Mouse (Mus musculus) midbrain, embryonic 11.5 days (tissue): ENCODE measurements around the gene Akap13. TPM values are rescaled to one million over a fixed set of nuclear protein-coding genes. Genes with fewer than 3 reads are reported as not detected.
A peak's percentile ranks its signal among the peaks of the same experiment; 100 is the strongest.

ENCODE experiments used
- ATAC-seq: fragments of 200-750 bp; cut with Nextera tagmentation; 2 replicates; pipeline ENCODE4 v1.8.0; 2017; ENCODE audit warnings: moderate TSS enrichment, moderate library complexity; ENCODE audit not compliant: low FRiP score
- DNase-seq: peaks from one replicate; pipeline ENCODE4 v3.0.0; 2015; ENCODE audit warnings: low spot score; ENCODE audit errors: missing footprints
- H3K27ac ChIP-seq: fragments of 300-500 bp; sonication (generic); 2 replicates; pipeline ENCODE4 v1.5.1; 2014; ENCODE audit warnings: low read depth, low read length
- H3K27me3 ChIP-seq: fragments of 300-500 bp; sonication (generic); 2 replicates; pipeline ENCODE4 v1.6.1; 2014; ENCODE audit warnings: mild to moderate bottlenecking, low read length, moderate library complexity, mixed read lengths; ENCODE audit not compliant: control insufficient read depth, insufficient read depth
- H3K36me3 ChIP-seq: fragments of 300-500 bp; sonication (generic); 2 replicates; pipeline ENCODE4 v1.6.1; 2014; ENCODE audit warnings: mild to moderate bottlenecking, low read length, moderate library complexity, mixed read lengths; ENCODE audit not compliant: control insufficient read depth, insufficient read depth
- H3K4me1 ChIP-seq: fragments of 300-500 bp; sonication (generic); 2 replicates; pipeline ENCODE4 v1.6.1; 2014; ENCODE audit warnings: low read length; ENCODE audit not compliant: control insufficient read depth, insufficient read depth
- H3K4me2 ChIP-seq: fragments of 300-500 bp; sonication (generic); 2 replicates; pipeline ENCODE4 v1.6.1; 2014; ENCODE audit warnings: mild to moderate bottlenecking, moderate library complexity
- H3K4me3 ChIP-seq: fragments of 300-500 bp; sonication (generic); 2 replicates; pipeline ENCODE4 v1.5.1; 2014; ENCODE audit warnings: low read depth, low read length
- H3K9ac ChIP-seq: fragments of 300-500 bp; sonication (generic); 2 replicates; pipeline ENCODE4 v1.6.1; 2014; ENCODE audit warnings: low read length
- H3K9me3 ChIP-seq: fragments of 300-500 bp; sonication (generic); 2 replicates; pipeline ENCODE4 v1.6.1; 2016; ENCODE audit warnings: low read length; ENCODE audit not compliant: control insufficient read depth
- WGBS: fragments of 180-500 bp; shearing (Covaris S2); extraction: QIAGEN DNeasy Blood & Tissue Kit; methylation state at CpG from one replicate; pipeline ENCODE4 v1.1.7; 2014; 5-methylcytosine and 5-hydroxymethylcytosine counted together
- polyA plus RNA-seq: library from polyadenylated mRNA; unstranded; fragments of >200 nt; fragmentation: Nextera tagmentation; extraction: Ambion mirVana; gene quantifications from 2 replicates; pipeline ENCODE4 v1.2.1, GENCODE M21; 2014

The Akap13 gene
- polyA plus RNA-seq, 1 experiment from 2014 or later = 24.3 TPM

DNA sequence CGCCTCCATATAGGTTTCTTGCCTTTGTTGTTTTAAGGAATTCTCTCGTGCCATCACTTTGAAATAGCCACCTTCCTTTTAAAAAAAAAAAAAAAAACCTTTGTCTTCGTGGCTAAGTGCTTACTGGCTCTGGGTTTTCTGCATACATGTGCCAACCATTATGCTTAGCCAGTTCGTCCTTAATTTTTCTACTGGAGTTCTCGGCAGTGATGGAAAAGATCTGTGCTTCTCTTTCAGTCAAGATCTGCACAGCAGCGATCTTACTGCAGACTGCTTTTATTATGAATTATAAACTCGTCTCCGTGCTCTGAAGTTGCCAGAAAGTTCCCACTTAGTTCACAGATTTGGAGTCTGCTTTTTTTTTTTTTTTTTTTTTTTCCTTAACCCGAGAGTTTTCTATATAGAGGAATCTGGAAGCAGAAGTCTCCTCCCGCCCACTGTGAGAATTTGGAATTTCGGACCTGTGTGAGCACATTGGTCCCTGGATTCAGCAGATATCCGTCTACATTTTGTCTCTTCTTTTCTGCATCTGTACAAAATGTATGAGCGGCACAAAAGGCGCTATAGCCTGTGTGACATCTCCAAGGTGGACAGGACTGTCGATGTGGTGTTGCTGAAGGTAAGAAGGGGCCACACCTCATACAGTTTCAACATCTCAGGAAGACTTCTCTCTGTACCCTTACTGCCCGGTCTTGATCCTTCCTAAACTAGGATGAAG is 187.7 kb downstream of the Akap13 start:
- Histone ChIP-seq H3K9ac (peak overlapping the region; percentile 47; the same call in 1 of the 2 replicates), H3K4me3 (peak overlapping the region; percentile 25; the same call in 1 of the 2 replicates), H3K4me1 (peaks cover 16% of the 10 kb centered on the region; the same call in 1 of the 2 replicates), H3K4me2 (peak overlapping the region; percentile 48), H3K9me3 (no peaks in the 10 kb centered on the region), H3K27me3 (no peaks in the 10 kb centered on the region), H3K36me3 (no peaks in the 10 kb centered on the region), H3K27ac (no peak overlapping the region)
- DNase-seq (no peak), ATAC-seq (peak; percentile 17; the same call in 1 of the 2 replicates)
- WGBS = 49% methylated on average over 16 of the region's 16 CpGs

DNA sequence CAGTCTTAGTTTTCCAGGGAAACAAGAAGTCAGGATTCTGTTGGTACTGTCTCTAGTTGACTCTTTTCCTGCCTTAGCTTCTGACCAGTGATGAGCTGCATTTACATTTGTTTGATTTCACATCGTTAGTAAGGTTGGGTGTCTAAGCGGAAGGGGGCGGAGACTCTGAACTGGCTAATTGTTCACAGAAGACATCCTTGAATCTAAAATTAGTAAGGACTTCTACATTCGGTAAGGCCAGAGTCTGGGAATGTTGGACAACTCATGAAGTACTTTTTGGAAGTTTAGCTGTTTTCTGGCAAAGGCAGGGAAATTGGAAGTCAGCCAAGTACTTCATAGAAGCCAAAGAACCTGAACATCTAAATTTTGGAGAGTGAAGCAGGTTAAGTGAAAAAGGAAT is 188.7 kb downstream of the Akap13 start:
- DNase-seq = no peak
- WGBS = 65% methylated on average over 4 of the region's 4 CpGs
- Histone ChIP-seq H3K27me3 (no peaks in the 10 kb centered on the region), H3K27ac (no peak overlapping the region), H3K36me3 (no peaks in the 10 kb centered on the region), H3K4me3 (no peak overlapping the region), H3K4me2 (no peak overlapping the region), H3K9ac (no peak overlapping the region), H3K4me1 (peaks cover 16% of the 10 kb centered on the region; the same call in 1 of the 2 replicates), H3K9me3 (no peaks in the 10 kb centered on the region)
- no peak for ATAC-seq

GRCm38 (mm10) chr7:75644585-75644984 is 189.3 kb downstream of the Akap13 start:
- WGBS = 92% methylated on average over 2 of the region's 2 CpGs

GRCm38 (mm10) chr7:75645156-75645933 is 190.0 kb downstream of the Akap13 start:
- Histone ChIP-seq H3K27me3 (no peaks in the 10 kb centered on the region), H3K9me3 (no peaks in the 10 kb centered on the region), H3K9ac (no peak overlapping the region), H3K36me3 (no peaks in the 10 kb centered on the region), H3K27ac (no peak overlapping the region), H3K4me1 (peaks cover 16% of the 10 kb centered on the region; the same call in 1 of the 2 replicates), H3K4me3 (no peak overlapping the region), H3K4me2 (no peak overlapping the region)
- no peak for ATAC-seq
- 88% methylated on average over 5 of the region's 5 CpGs for WGBS
- no peak for DNase-seq

More at GRCm38 (mm10) chr7:75644585-75644984, 189.3 kb downstream of the Akap13 start:
- Histone ChIP-seq H3K27me3 (no peaks in the 10 kb centered on the region), H3K4me3 (no peak overlapping the region), H3K4me2 (no peak overlapping the region), H3K4me1 (peaks cover 16% of the 10 kb centered on the region; the same call in 1 of the 2 replicates), H3K9me3 (no peaks in the 10 kb centered on the region), H3K27ac (no peak overlapping the region), H3K36me3 (no peaks in the 10 kb centered on the region), H3K9ac (no peak overlapping the region)
- ATAC-seq (no peak), DNase-seq (no peak)

- 93% methylated on average over 3 of the region's 3 CpGs for WGBS
- Histone ChIP-seq H3K27me3 (no peaks in the 10 kb centered on the region), H3K27ac (no peak overlapping the region), H3K9me3 (no peaks in the 10 kb centered on the region), H3K9ac (no peak overlapping the region), H3K4me3 (no peak overlapping the region), H3K36me3 (no peaks in the 10 kb centered on the region), H3K4me2 (no peak overlapping the region), H3K4me1 (peaks cover 5% of the 10 kb centered on the region; the same call in 1 of the 2 replicates)
- no peak for DNase-seq
- ATAC-seq = no peak
These were observed 192.7 kb downstream of the Akap13 start for GRCm38 (mm10) chr7:75648051-75648450.

DNA sequence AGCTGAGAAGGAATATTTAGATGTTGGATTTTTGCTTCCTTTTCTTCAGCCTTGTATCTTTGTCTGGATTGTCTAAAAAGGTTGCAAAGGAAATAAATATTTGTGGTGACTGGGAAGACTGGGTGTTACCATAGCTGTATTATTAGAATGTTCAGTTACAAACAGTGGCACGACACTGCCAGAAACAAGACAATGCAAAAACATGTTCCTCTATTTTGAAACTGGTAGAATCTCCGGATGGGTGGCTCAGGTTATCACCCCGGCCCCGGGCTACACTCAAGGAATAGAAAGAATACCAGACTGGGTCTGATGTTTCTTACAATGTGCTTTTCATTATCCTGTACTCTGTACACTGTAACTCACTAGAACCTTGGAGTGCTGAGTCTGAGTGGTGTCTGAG is 193.6 kb downstream of the Akap13 start:
- H3K4me3 ChIP-seq = no peak overlapping the region
- H3K4me1 ChIP-seq = peaks cover under 1% of the 10 kb centered on the region; the same call in 1 of the 2 replicates
- H3K36me3 ChIP-seq = no peaks in the 10 kb centered on the region
- 79% methylated on average over 4 of the region's 4 CpGs for WGBS
- ATAC-seq (no peak), DNase-seq (no peak)
- H3K27ac ChIP-seq = no peak overlapping the region
- no peaks in the 10 kb centered on the region for H3K9me3 ChIP-seq
- no peaks in the 10 kb centered on the region for H3K27me3 ChIP-seq
- H3K9ac ChIP-seq = no peak overlapping the region
- no peak overlapping the region for H3K4me2 ChIP-seq

DNA sequence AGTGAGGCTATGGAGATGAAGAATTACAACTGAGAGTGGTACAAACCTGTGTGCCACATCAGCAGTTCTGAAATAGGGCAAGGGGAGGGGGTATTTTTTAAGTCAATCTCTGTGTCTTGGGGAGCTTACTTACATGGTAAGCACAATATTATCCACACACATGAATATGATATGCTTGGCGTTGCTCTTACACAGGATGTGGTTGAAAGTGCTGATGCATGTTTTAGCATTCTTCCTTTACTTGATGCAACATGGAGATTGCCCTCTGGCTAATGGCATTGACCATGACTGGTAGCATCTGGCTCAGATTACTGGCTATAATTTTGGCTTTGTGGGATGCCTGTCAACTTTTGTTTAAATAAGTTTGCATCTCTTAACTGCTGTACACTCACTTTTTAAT is 194.6 kb downstream of the Akap13 start:
- Histone ChIP-seq H3K27me3 (no peaks in the 10 kb centered on the region), H3K27ac (no peak overlapping the region), H3K4me2 (no peak overlapping the region), H3K4me3 (no peak overlapping the region), H3K36me3 (no peaks in the 10 kb centered on the region), H3K4me1 (no peaks in the 10 kb centered on the region), H3K9me3 (no peaks in the 10 kb centered on the region), H3K9ac (no peak overlapping the region)
- DNase-seq (no peak), ATAC-seq (no peak)
- 97% methylated on average over 1 of the region's 1 CpGs for WGBS

- Histone ChIP-seq H3K4me3 (no peak overlapping the region), H3K9me3 (no peaks in the 10 kb centered on the region), H3K4me2 (no peak overlapping the region), H3K4me1 (no peaks in the 10 kb centered on the region), H3K9ac (no peak overlapping the region), H3K36me3 (no peaks in the 10 kb centered on the region), H3K27me3 (no peaks in the 10 kb centered on the region), H3K27ac (no peak overlapping the region)
- WGBS = 78% methylated on average over 3 of the region's 3 CpGs
- DNase-seq = no peak
- ATAC-seq = no peak
These were observed 198.5 kb downstream of the Akap13 start for GRCm38 (mm10) chr7:75653684-75654317.
